Mouse (Mus musculus) kidney, embryonic 16.5 days (tissue): ENCODE measurements at regions not wholly inside any gene's neighbourhood (a gene's known extent, or its start where the extent isn't known, plus 50 kb on each side); places are given as distances from the start of the nearest gene placed in this dataset.

Experiments used
- ATAC-seq: fragments of 200-750 bp; cut with Nextera tagmentation; 2 replicates; pipeline ENCODE4 v1.8.0; 2017; ENCODE audit warnings: moderate TSS enrichment; ENCODE audit not compliant: low FRiP score, low TSS enrichment
- H3K27ac ChIP-seq: fragments of 300-500 bp; sonication (generic); 2 replicates; pipeline ENCODE4 v1.5.1; 2014; ENCODE audit warnings: low read length
- H3K27me3 ChIP-seq: fragments of 300-500 bp; sonication (generic); 2 replicates; pipeline ENCODE4 v1.6.1; 2014; ENCODE audit warnings: low read length, control low read depth, mixed read lengths; ENCODE audit not compliant: insufficient read depth
- H3K36me3 ChIP-seq: fragments of 300-500 bp; sonication (generic); 2 replicates; pipeline ENCODE4 v1.6.1; 2014; ENCODE audit warnings: low read length, control low read depth, mixed read lengths; ENCODE audit not compliant: insufficient read depth
- H3K4me1 ChIP-seq: fragments of 300-500 bp; sonication (generic); 2 replicates; pipeline ENCODE4 v1.6.1; 2014; ENCODE audit warnings: low read length, control low read depth, mixed read lengths; ENCODE audit not compliant: insufficient read depth
- H3K4me2 ChIP-seq: fragments of 300-500 bp; sonication (generic); replicated peaks from 2 replicates; pipeline ENCODE4 v1.6.1; 2014; ENCODE audit warnings: low read depth, low read length
- H3K4me3 ChIP-seq: fragments of 300-500 bp; sonication (generic); 2 replicates; pipeline ENCODE4 v1.5.1; 2014; ENCODE audit warnings: mild to moderate bottlenecking, low read length
- H3K9ac ChIP-seq: fragments of 300-500 bp; sonication (generic); replicated peaks from 2 replicates; pipeline ENCODE4 v1.6.1; 2014; ENCODE audit warnings: low read length
- H3K9me3 ChIP-seq: fragments of 300-500 bp; sonication (generic); 2 replicates; pipeline ENCODE4 v1.6.1; 2016; ENCODE audit warnings: low read length, control low read depth
- whole genome bisulfite sequencing: fragments of 180-500 bp; shearing (Covaris S2); extraction: QIAGEN DNeasy Blood & Tissue Kit; methylation state at CpG from one replicate; pipeline ENCODE4 v1.1.7; 2014; 5-methylcytosine and 5-hydroxymethylcytosine counted together

DNA sequence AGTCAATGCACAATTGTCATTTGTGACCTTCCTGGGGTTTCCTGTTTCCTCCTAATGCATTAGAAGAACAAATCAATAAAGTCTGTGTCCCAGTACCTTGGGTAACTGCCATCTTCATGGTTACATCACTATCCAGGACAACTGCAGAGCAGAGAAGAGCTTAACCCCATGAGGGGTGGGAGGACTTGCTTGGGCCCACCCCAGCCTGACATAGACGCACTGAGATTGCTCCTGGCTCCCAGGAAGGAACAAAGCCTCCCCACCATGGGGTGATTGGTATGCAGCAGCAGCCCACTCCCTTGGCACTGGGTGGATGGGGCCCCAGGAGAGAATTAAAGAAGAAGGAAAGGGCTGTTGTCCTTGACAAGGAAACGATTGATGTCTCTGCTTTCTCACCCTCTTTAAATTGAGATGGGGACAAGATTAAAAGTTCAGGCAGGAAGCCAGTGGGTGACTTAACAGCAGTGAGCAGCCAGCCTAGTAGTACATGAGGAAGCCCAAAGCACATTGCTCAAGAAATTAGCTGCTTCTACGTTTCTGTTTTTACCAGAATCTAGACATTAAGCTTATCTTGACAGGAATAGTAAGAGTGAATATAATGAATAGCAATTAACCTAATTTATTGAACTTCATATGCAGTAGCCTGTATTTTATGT lies 307.7 kb upstream of the Zfp462 start:
- H3K4me3 ChIP-seq: no peak overlapping the region
- H3K27ac ChIP-seq: no peak overlapping the region
- 0 out of 2 replicates have a peak, but pooled peaks cover 5% of the 10 kb centered on the region for H3K4me1 ChIP-seq
- H3K36me3 ChIP-seq: no peaks in the 10 kb centered on the region
- H3K9ac ChIP-seq: no peak overlapping the region
- H3K4me2 ChIP-seq: no peak overlapping the region
- WGBS: 27% methylated on average over 3 of the region's 3 CpGs
- no peaks in the 10 kb centered on the region for H3K9me3 ChIP-seq
- no peak for ATAC-seq
- no peaks in the 10 kb centered on the region for H3K27me3 ChIP-seq

DNA sequence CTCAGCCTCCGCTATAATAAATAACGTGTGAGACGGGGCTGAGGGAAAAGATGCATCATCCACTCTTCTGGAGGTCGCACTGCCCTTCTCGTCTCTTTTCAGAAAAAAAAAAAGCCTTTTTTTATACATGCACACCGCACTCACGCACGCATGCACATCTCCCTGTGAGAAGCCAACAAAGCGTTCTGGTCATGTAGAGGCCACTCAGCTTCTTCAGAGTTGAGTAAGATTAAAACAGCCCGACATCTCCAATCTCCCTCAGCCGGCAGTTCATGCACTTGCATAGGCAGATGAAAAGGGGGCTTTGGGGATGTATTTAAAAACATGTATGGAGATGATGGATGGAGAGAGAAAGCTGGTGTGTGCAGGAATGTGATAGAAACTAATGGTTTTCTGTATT lies 298.8 kb upstream of the Zfp462 start:
- Histone ChIP-seq H3K9ac (no peak overlapping the region), H3K4me1 (no peaks in the 10 kb centered on the region), H3K27ac (no peak overlapping the region), H3K4me3 (no peak overlapping the region), H3K4me2 (no peak overlapping the region), H3K27me3 (no peaks in the 10 kb centered on the region), H3K36me3 (no peaks in the 10 kb centered on the region), H3K9me3 (no peaks in the 10 kb centered on the region)
- ATAC-seq: no peak
- WGBS: 82% methylated on average over 11 of the region's 11 CpGs

DNA sequence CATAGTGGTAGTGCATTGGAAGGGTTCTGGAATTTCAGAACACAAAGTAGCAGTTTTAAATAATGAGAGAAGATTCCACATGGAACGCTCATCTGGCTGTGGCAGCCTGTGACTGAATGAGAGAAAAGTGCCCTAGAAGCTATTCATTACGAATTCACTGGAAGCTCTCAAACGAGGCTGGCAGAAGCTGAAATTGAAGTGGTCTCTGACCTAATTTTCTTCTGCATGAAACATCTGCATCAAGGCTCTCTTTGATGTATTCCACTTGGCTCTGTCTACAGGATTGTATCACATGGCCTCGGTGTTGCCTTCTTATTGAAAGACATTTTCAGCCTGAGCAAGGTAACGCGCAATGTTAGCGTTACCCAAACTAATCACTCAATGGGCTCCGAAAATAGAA lies 298.4 kb upstream of the Zfp462 start:
- Histone ChIP-seq H3K9ac (no peak overlapping the region), H3K27me3 (no peaks in the 10 kb centered on the region), H3K4me3 (no peak overlapping the region), H3K9me3 (no peaks in the 10 kb centered on the region), H3K36me3 (no peaks in the 10 kb centered on the region), H3K4me1 (no peaks in the 10 kb centered on the region), H3K27ac (no peak overlapping the region), H3K4me2 (no peak overlapping the region)
- ATAC-seq: no peak
- 75% methylated on average over 8 of the region's 8 CpGs for WGBS

DNA sequence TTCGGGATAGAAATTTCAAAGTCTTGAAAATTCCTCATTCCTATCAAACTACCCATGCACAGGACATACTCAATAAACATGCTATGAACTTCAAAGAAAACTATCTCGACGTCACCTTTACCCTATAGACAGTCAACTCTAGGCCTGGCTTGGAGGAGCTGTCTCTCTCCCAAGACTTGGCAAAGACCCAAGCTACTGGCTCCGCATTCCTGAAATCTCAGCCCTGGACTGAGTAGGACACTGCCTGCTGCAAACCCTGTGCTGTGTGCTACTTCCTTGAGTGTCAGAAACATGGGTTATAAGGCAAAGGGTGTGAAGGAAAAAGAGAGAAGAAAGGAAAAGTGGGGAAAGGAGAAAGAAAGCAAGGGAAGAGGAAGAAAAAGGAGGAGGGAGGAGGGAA lies 296.6 kb upstream of the Zfp462 start:
- 65% methylated on average over 4 of the region's 4 CpGs for WGBS
- no peak overlapping the region for H3K4me2 ChIP-seq
- H3K9me3 ChIP-seq: no peaks in the 10 kb centered on the region
- no peaks in the 10 kb centered on the region for H3K27me3 ChIP-seq
- H3K36me3 ChIP-seq: no peaks in the 10 kb centered on the region
- no peaks in the 10 kb centered on the region for H3K4me1 ChIP-seq
- ATAC-seq: no peak
- H3K4me3 ChIP-seq: no peak overlapping the region
- H3K27ac ChIP-seq: no peak overlapping the region
- no peak overlapping the region for H3K9ac ChIP-seq

DNA sequence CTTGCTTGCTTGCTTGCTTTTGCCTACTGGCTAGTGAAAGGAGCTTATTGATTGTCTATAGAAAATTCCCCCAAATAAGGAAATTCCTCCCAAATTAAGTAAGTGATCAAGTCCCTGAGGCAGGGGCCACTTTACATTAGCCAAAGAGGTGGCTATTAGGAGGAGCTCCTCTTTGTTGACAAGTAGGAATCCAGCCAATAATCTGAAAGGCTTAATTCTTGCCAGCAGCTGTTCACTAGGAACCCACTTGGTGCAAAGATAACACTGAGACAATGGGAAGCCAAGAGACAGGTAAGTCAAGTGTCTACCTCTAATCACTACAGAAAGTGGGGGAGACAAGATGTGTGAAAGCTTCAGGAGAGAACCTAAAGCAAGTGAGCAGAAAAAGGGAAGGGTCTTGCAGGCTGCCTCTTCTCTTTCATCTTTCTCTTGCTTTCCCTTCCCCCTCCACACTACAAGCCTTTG lies 293.2 kb upstream of the Zfp462 start:
- H3K27me3 ChIP-seq: no peaks in the 10 kb centered on the region
- H3K9me3 ChIP-seq: no peaks in the 10 kb centered on the region
- no peak for ATAC-seq
- no peaks in the 10 kb centered on the region for H3K4me1 ChIP-seq
- H3K36me3 ChIP-seq: no peaks in the 10 kb centered on the region
- H3K4me3 ChIP-seq: no peak overlapping the region
- no peak overlapping the region for H3K9ac ChIP-seq
- H3K4me2 ChIP-seq: no peak overlapping the region
- no peak overlapping the region for H3K27ac ChIP-seq

DNA sequence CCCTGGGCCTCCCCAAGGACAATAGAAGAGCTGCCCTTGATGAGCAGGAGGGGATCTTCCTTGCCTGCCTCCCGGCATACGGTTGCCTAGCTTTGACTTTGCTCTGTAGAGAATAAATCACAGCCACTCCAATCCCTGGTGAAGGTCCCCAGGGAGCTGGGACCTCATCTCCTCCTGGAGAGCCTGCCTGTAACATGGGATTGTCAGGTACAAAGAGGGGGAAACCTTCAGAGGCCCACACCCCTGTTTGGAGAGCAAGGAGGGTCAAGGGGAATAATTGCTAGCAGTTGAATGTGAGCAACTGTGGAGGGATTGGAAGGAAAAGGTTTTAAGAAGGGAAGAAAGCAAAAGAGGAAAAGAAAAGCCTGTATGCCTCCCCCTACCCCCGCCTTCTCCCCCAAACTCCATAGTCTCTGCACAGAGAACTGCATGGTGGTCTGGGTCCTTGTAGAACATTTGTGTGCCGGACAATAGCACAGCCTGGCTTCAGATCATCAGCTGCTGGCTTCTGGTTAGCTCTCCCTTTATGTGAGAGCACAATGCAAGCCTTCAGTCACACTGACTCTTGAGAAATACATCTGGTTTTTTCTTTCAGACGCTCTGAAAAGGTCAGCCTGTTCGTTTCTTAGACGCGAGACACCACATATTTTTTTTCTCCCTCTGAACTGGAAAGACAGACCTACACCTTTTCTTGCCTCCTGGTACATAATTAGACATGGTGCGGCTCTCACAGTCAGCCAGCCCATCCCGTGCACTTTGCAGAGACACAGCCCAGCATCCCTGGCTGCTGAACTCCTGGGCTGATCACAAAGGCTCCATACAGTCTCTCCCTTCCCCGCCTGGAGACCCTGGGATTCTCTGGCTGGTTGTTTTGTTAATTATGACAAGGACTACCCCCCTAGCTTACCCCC lies 292.5 kb upstream of the Zfp462 start:
- Histone ChIP-seq H3K27ac (no peak overlapping the region), H3K9me3 (no peaks in the 10 kb centered on the region), H3K27me3 (no peaks in the 10 kb centered on the region), H3K36me3 (no peaks in the 10 kb centered on the region), H3K9ac (no peak overlapping the region), H3K4me3 (no peak overlapping the region), H3K4me1 (no peaks in the 10 kb centered on the region), H3K4me2 (no peak overlapping the region)
- ATAC-seq: no peak
- 56% methylated on average over 11 of the region's 11 CpGs for WGBS

DNA sequence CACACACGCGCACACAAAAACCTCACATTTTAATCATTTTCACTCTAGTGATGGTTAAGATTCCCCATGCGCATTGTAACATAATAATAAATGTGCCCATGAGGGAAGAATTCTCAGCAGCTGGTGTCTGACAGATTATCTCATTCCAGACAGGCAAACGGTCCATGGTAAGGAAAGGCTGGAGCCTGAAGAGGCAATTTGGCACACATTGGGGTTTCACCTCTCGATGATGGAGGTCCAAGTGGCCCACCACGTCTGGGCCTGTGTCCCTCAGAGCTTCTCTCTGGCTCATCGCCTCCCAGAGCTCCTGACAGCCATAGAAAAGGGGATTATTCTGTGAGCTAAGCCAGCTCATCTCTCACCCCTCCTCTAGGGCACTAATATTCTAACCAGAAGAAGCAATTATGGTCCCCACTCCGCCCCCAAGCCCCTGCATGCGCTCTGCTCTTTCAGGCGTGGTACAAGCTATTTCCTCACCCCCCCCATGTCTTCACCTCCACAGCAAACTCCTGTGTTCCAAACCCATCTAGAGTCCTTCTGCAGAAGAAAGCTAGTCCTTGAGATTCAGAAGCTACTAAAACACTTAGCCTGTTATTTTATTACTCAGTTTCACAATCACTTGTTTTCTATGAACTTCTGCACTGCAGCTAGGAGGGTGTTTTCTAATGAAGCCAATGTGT lies 291.6 kb upstream of the Zfp462 start:
- H3K4me2 ChIP-seq: no peak overlapping the region
- ATAC-seq: no peak
- no peaks in the 10 kb centered on the region for H3K27me3 ChIP-seq
- H3K9me3 ChIP-seq: no peaks in the 10 kb centered on the region
- no peak overlapping the region for H3K4me3 ChIP-seq
- H3K9ac ChIP-seq: no peak overlapping the region
- H3K36me3 ChIP-seq: no peaks in the 10 kb centered on the region
- WGBS: 66% methylated on average over 10 of the region's 10 CpGs
- no peaks in the 10 kb centered on the region for H3K4me1 ChIP-seq
- no peak overlapping the region for H3K27ac ChIP-seq
